Mouse (Mus musculus): ENCODE results near the gene Ntsr1.

DNA sequence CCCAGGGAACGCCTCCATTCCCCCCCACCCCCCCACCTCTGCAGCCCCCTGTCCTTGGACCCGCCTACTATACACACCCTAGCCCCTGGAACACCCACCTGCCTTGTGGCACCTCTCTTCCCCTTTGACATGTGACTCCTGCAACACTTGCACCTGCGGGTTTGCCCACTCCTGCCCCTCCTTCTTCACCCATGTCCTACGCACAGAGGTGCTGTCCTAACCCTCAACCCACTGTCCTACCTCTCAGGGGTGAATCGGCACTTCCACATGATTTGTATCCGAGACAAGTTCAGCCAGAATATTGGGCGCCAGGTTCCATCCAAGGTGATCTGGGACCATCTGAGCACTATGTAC, 83.4 kb downstream of the Ntsr1 start:
- TF ChIP-seq POLR2A (IDR thresholded peaks at IDR 0.05; ENCODE audit: control insufficient read depth in 1 of 2, insufficient read depth in 1 of 2, low read depth in 1 of 2, low read length in 2 of 2, poor library complexity in 1 of 2) (no peak), CTCF (IDR thresholded peaks at IDR 0.05 in 2 of 3, conservative IDR thresholded peaks at IDR 0.05 in 1 of 3; ENCODE audit: control insufficient read depth in 1 of 3, insufficient read depth in 1 of 3, low read depth in 2 of 3, low read length in 3 of 3, poor library complexity in 1 of 3, severe bottlenecking in 1 of 3) (no peak), EP300 (IDR thresholded peaks at IDR 0.05; ENCODE audit: low read depth in 1 of 2, low read length in 2 of 2) (no peak), MYB (IDR thresholded peaks at IDR 0.05; ENCODE audit: low read depth, low read length) (no peak), CHD2 (IDR thresholded peaks at IDR 0.05; ENCODE audit: low read length) (no peak), E2F4 (IDR thresholded peaks at IDR 0.05; ENCODE audit: borderline replicate concordance, low read depth, low read length) (no peak), POLR2AphosphoS5 (IDR thresholded peaks at IDR 0.05; ENCODE audit: borderline replicate concordance, low read depth, low read length) (no peak), ZNF384 (IDR thresholded peaks at IDR 0.05; ENCODE audit: low read depth, low read length) (no peak), TBP (IDR thresholded peaks at IDR 0.05; ENCODE audit: low read depth, low read length) (no peak)
